Mouse (Mus musculus) lung, postnatal 0 days (tissue): ENCODE results near the gene Ssbp2.

Experiments used
- CTCF ChIP-seq: IDR thresholded peaks from 2 replicates; pipeline ENCODE4 v1.5.1; 2016; ENCODE audit warnings: antibody characterized with exemption, mild to moderate bottlenecking
- EP300 ChIP-seq: IDR thresholded peaks from 2 replicates; pipeline ENCODE4 v1.6.1; 2016; ENCODE audit warnings: antibody characterized with exemption, mild to moderate bottlenecking, control low read depth

- TF ChIP-seq EP300 (no peak), CTCF (no peak)
Observed at GRCm38 (mm10) chr13:91452269-91452668, 7.8 kb upstream of the Ssbp2 start.
